Mouse (Mus musculus) limb, embryonic 12.5 days (tissue): ENCODE measurements around the gene Tpbgl. TPM values are rescaled to one million over a fixed set of nuclear protein-coding genes. Genes with fewer than 3 reads are reported as not detected.

Experiments
- ATAC-seq: fragments of 200-750 bp; cut with Nextera tagmentation; 2 replicates; pipeline ENCODE4 v1.8.0; 2017; ENCODE audit warnings: low read depth, moderate TSS enrichment; ENCODE audit not compliant: insufficient number of reproducible peaks, insufficient read depth, low FRiP score, low TSS enrichment
- H3K27ac ChIP-seq: fragments of 300-500 bp; sonication (generic); 2 replicates; pipeline ENCODE4 v1.5.1; 2016; ENCODE audit warnings: mild to moderate bottlenecking, moderate library complexity
- H3K27me3 ChIP-seq: fragments of 300-500 bp; sonication (generic); 2 replicates; pipeline ENCODE4 v1.6.1; 2016; ENCODE audit warnings: mild to moderate bottlenecking, moderate library complexity
- H3K36me3 ChIP-seq: fragments of 300-500 bp; sonication (generic); 2 replicates; pipeline ENCODE4 v1.6.1; 2016; ENCODE audit warnings: mild to moderate bottlenecking, moderate library complexity
- H3K4me1 ChIP-seq: fragments of 300-500 bp; sonication (generic); replicated peaks from 2 replicates; pipeline ENCODE4 v1.6.1; 2016
- H3K4me2 ChIP-seq: fragments of 300-500 bp; sonication (generic); 2 replicates; pipeline ENCODE4 v1.6.1; 2016; ENCODE audit warnings: mild to moderate bottlenecking, moderate library complexity
- H3K4me3 ChIP-seq: fragments of 300-500 bp; sonication (generic); replicated peaks from 2 replicates; pipeline ENCODE4 v1.5.1; 2016; ENCODE audit warnings: mild to moderate bottlenecking
- H3K9ac ChIP-seq: fragments of 300-500 bp; sonication (generic); replicated peaks from 2 replicates; pipeline ENCODE4 v1.6.1; 2016; ENCODE audit warnings: mild to moderate bottlenecking, moderate library complexity
- H3K9me3 ChIP-seq: fragments of 300-500 bp; sonication (generic); 2 replicates; pipeline ENCODE4 v1.6.1; 2016; ENCODE audit warnings: mild to moderate bottlenecking, moderate library complexity
- WGBS: fragments of 180-500 bp; shearing (Covaris S2); methylation state at CpG from one replicate; pipeline ENCODE4 v1.1.7; 2016; 5-methylcytosine and 5-hydroxymethylcytosine counted together
- polyA plus RNA-seq: library from polyadenylated mRNA; unstranded; fragments of >200 nt; fragmentation: Nextera tagmentation; extraction: Ambion mirVana; gene quantifications from 2 replicates; pipeline ENCODE4 v1.2.1, GENCODE M21; 2016

Gene Tpbgl
- polyA plus RNA-seq, 1 experiment from 2014 or later, result 0.14 TPM

DNA sequence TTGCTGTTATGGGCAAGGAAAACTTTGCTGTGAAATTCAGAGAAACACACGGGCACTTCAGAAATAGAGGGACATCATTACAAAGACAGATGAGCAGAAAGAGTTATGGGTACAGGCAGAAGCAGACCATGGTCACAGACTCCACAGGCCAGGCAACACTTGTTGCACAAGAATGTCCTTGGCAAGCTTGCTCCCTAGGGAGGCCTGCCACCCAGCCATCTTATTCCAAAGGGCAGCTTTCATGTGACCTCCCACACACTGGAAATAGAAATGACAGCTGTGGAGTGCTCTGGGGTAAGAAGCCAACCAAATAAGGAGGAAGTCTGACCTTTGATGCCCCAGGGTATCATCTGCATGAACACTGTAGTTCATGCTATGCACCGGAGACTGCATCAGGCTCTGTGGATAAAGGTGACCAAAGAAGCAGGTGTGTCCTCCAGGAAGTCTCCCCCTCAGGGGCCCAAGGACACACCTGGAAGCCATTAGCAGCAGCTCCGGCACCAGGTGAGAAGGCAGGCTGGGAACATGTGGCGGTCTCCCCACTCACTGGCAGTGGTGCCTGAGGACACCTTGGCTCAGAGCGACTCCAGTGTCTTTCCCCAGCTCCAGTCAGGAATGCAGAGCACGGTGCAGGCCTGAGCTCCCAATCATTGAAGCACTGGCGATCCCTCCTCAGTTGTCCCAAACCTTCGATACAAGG, 7.2 kb upstream of the Tpbgl start:
- Histone ChIP-seq H3K9me3 (no peaks in the 10 kb centered on the region), H3K9ac (no peak overlapping the region), H3K4me2 (no peak overlapping the region), H3K27me3 (peaks cover 37% of the 10 kb centered on the region), H3K4me3 (no peak overlapping the region), H3K36me3 (no peaks in the 10 kb centered on the region), H3K27ac (no peak overlapping the region), H3K4me1 (no peaks in the 10 kb centered on the region)
- ATAC-seq, result no peak
- WGBS, result 59% methylated on average over 8 of the region's 8 CpGs

DNA sequence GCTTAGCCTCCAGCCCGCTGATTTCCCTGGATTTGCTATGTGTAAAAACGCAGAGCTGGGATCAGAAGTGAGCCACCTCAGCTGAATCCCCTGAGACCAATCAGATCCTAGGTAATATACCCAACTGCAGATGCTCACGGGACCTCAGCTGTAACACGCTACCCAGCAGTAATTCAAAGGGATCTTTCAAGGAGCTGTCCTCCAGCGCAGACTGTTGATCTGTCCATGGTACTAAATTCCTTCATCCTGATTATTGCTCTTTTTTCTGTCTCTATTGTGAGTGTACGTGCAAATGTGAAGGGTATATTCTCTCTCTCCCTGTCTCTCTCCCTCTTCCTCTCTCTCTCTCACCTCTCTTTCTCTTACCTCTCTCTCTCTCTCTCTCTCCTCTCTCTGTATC, 5.4 kb upstream of the Tpbgl start:
- no peak overlapping the region for H3K9ac ChIP-seq
- H3K27ac ChIP-seq, result no peak overlapping the region
- H3K4me1 ChIP-seq, result no peaks in the 10 kb centered on the region
- no peak overlapping the region for H3K4me3 ChIP-seq
- no peak for ATAC-seq
- peaks cover 52% of the 10 kb centered on the region for H3K27me3 ChIP-seq
- no peak overlapping the region for H3K4me2 ChIP-seq
- H3K36me3 ChIP-seq, result no peaks in the 10 kb centered on the region
- 15% methylated on average over 6 of the region's 6 CpGs for WGBS
- no peaks in the 10 kb centered on the region for H3K9me3 ChIP-seq

DNA sequence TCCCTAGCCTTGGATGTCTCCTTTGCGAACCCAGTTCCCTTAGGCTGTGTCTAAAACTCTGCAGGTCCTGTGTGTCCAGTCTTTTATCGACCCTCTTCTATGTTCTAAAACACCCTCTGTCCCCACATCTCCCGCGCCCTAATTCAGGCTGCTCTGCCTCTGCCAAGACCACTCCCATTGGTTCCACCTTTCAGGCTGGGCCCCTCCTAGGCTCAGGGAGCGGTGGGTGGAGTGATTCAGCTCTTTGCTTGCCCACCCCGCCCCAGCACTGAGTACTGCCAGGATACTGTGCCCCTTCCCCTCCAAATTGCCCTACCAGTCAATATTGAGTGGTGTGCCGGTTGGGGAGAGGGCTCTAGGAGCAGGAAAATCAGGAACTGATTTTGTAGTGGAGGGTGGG, 463 bp upstream of the Tpbgl start:
- WGBS, result 5% methylated on average over 7 of the region's 7 CpGs
- Histone ChIP-seq H3K4me1 (peaks cover 17% of the 10 kb centered on the region), H3K4me2 (peak overlapping the region; percentile 96), H3K27me3 (peaks cover 95% of the 10 kb centered on the region), H3K9ac (no peak overlapping the region), H3K27ac (no peak overlapping the region), H3K36me3 (no peaks in the 10 kb centered on the region), H3K4me3 (peak overlapping the region; percentile 54), H3K9me3 (no peaks in the 10 kb centered on the region)
- no peak for ATAC-seq

DNA sequence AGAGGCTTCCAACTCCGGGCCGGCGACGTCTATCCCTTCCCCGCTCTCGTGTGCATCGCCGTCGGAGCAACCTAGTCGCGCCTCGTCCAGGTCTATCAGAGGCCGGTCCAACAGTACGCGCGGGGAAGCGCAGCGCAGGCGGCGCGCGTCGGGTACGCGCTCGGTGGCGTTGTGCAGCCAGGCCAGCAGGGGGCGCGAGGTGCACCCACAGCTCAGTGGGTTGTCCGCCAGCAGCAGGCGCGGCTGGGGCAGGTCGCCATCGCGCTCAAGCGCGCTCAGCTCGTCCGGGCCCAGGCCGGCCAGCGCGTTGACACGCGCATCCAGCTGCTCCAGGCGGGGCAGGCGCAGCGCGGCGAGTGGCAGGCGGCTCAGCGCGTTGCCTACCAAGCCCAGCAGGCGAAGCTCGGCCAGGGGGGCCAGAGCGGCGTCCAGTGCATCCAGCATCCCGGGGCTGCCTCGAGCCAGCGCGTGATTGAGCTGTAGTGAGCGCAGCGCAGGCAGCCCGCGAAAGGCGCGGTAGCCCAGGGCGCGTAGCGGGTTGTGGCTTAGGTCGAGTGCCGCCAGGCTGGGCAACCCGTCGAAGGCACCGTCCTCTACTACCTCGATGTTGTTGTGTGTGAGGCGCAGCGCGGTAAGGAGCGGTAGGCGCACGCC, 1.1 kb downstream of the Tpbgl start:
- peaks cover 17% of the 10 kb centered on the region for H3K4me1 ChIP-seq
- peak overlapping the region; percentile 53; the same call in 1 of the 2 replicates for H3K9ac ChIP-seq
- H3K9me3 ChIP-seq, result no peaks in the 10 kb centered on the region
- no peak overlapping the region for H3K27ac ChIP-seq
- H3K4me3 ChIP-seq, result peak overlapping the region; percentile 54
- H3K4me2 ChIP-seq, result peak overlapping the region; percentile 96
- WGBS, result under 1% methylated on average over 79 of the region's 81 CpGs
- no peaks in the 10 kb centered on the region for H3K36me3 ChIP-seq
- ATAC-seq, result peak; percentile 77
- peaks cover 96% of the 10 kb centered on the region for H3K27me3 ChIP-seq

DNA sequence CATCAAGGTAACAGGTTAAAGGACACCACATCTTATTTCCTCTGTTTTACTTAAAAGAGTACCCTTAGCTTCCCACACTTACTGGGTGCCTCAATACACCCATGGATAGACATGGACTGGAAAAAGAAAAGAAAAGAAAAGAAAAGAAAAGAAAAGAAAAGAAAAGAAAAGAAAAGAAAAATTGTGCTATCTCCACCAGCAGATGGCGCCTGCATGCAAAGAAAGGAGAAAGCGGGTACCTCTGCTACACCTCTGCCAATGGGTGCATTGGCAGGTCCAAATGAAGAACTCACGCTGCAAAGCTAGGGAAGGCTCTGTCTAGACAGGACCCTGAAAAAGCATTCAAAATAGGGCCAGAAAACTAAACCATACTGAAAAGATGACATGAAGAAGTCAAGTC, 8.0 kb downstream of the Tpbgl start:
- Histone ChIP-seq H3K9me3 (no peaks in the 10 kb centered on the region), H3K27me3 (peaks cover 35% of the 10 kb centered on the region), H3K4me1 (no peaks in the 10 kb centered on the region), H3K4me3 (no peak overlapping the region), H3K36me3 (no peaks in the 10 kb centered on the region), H3K9ac (no peak overlapping the region), H3K4me2 (no peak overlapping the region), H3K27ac (no peak overlapping the region)
- no peak for ATAC-seq
- WGBS, result 11% methylated on average over 3 of the region's 3 CpGs

DNA sequence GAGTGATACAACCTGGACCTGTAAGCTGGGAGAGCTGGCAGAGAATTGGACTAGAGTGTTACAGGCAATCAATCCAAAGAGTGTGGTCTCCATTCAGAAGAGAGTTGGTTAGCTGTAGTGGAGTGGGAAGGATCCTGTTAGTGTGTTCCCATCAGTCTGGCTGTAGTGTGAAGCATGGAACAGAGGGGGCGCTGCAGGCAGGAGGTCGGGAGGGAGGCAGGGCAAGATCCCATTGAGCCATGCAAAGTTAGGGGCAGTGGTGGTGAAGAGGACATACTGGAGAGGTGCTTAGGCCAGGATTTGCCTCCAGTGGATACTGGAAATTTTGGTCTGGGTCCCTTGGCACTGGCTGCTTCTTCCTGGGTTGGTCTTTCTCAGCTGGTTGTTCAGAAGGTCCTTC, 8.6 kb downstream of the Tpbgl start:
- H3K4me1 ChIP-seq, result no peaks in the 10 kb centered on the region
- H3K4me2 ChIP-seq, result no peak overlapping the region
- H3K9me3 ChIP-seq, result no peaks in the 10 kb centered on the region
- no peak overlapping the region for H3K9ac ChIP-seq
- 60% methylated on average over 2 of the region's 2 CpGs for WGBS
- H3K4me3 ChIP-seq, result no peak overlapping the region
- H3K27me3 ChIP-seq, result peaks cover 29% of the 10 kb centered on the region
- H3K36me3 ChIP-seq, result no peaks in the 10 kb centered on the region
- H3K27ac ChIP-seq, result no peak overlapping the region
- ATAC-seq, result no peak

DNA sequence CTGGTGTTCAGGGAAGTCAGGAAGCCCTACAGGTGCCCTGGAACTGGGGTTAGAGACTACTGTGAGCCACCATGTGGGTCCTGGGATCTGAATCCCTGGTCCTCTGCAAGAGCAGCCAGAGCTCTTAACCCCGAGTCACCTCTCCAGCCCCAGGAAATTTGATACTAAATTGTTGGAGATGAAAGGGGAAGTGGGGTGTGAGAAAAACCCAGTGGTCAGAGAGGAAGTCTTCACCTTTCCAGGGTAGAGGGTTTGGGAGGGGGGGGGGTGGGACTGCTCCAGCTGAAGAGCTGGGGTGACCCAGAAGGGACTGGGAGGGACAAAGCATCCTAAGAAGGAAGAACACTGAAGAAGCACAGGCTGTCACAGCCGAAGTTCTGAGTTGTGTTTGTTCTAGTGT, 19.3 kb downstream of the Tpbgl start:
- ATAC-seq, result no peak
- 47% methylated on average over 2 of the region's 2 CpGs for WGBS
- peaks cover 16% of the 10 kb centered on the region; the same call in 1 of the 2 replicates for H3K36me3 ChIP-seq
- no peak overlapping the region for H3K4me3 ChIP-seq
- H3K27me3 ChIP-seq, result no peaks in the 10 kb centered on the region
- no peak overlapping the region for H3K4me2 ChIP-seq
- no peak overlapping the region for H3K9ac ChIP-seq
- H3K9me3 ChIP-seq, result no peaks in the 10 kb centered on the region
- no peaks in the 10 kb centered on the region for H3K4me1 ChIP-seq
- H3K27ac ChIP-seq, result no peak overlapping the region

DNA sequence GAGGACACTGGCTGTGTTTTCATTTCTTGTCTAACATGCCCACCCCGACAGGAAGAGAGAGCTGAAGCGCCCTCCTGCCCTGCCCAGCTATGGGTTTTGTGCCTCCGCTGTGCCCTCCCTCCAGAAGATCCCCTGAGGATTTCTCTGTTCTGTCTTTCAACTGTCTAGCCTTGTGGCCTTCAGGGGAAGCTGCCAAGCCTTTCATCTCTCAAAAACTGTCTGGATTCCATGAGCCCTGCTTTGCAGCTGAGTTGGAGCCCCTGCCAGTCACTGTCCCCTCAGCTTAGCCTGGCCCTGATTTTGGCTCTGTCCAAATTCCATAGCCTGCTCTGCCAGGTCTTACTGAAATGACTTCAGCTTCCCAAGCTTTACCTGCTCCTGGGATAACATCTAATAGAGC, 20.1 kb downstream of the Tpbgl start:
- ATAC-seq, result no peak
- Histone ChIP-seq H3K27ac (no peak overlapping the region), H3K9ac (no peak overlapping the region), H3K9me3 (no peaks in the 10 kb centered on the region), H3K36me3 (peaks cover 23% of the 10 kb centered on the region; the same call in 1 of the 2 replicates), H3K4me2 (no peak overlapping the region), H3K27me3 (no peaks in the 10 kb centered on the region), H3K4me1 (no peaks in the 10 kb centered on the region), H3K4me3 (no peak overlapping the region)
- WGBS, result 83% methylated on average over 3 of the region's 3 CpGs

DNA sequence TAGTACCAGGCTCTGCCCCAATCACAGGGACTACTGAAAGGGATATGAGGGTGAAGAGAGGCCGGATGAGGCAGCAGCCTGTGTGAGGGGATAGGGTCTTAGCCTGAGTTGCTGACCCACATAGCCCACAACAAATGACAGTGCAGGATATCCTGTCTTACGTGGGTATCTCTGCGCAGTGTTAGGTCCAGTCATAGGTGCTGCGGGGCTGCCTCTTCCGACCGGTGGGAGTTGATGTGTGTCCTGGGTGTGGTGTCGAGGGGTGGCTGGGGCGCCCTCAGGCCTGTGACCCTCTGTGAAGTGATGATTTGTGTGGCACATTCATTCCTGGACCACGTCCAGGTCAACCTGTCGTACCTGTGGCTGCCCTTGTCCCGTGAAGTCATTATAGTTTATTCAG, 20.6 kb downstream of the Tpbgl start:
- H3K4me3 ChIP-seq, result no peak overlapping the region
- H3K27ac ChIP-seq, result no peak overlapping the region
- H3K4me2 ChIP-seq, result no peak overlapping the region
- no peaks in the 10 kb centered on the region for H3K9me3 ChIP-seq
- H3K27me3 ChIP-seq, result no peaks in the 10 kb centered on the region
- ATAC-seq, result no peak
- peaks cover 28% of the 10 kb centered on the region; the same call in 1 of the 2 replicates for H3K36me3 ChIP-seq
- no peak overlapping the region for H3K9ac ChIP-seq
- H3K4me1 ChIP-seq, result no peaks in the 10 kb centered on the region
- 90% methylated on average over 11 of the region's 11 CpGs for WGBS

DNA sequence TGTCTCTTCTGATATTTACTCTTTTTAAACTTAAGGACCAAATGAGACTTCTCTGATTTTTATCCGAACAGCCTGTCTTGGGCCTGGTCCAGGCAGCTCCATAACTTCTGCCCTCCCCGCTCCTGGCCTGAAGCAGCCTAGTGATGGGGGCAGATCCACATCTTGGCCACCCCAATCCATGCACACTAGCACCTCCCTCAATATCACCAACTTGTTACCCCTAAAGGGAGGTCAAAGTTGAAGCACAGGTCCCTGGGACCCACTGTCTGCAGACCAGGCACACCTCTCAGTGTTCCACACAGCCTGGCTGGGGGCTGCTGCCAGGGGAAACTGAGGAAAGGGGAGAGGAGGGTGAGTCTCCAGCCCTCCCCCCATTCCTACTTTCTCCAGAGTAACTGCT, 21.8 kb downstream of the Tpbgl start:
- Histone ChIP-seq H3K4me1 (no peaks in the 10 kb centered on the region), H3K27ac (no peak overlapping the region), H3K36me3 (peaks cover 39% of the 10 kb centered on the region; the same call in 1 of the 2 replicates), H3K9ac (no peak overlapping the region), H3K9me3 (no peaks in the 10 kb centered on the region), H3K4me3 (no peak overlapping the region), H3K27me3 (no peaks in the 10 kb centered on the region), H3K4me2 (no peak overlapping the region)
- ATAC-seq, result no peak
- WGBS, result 85% methylated on average over 2 of the region's 2 CpGs

DNA sequence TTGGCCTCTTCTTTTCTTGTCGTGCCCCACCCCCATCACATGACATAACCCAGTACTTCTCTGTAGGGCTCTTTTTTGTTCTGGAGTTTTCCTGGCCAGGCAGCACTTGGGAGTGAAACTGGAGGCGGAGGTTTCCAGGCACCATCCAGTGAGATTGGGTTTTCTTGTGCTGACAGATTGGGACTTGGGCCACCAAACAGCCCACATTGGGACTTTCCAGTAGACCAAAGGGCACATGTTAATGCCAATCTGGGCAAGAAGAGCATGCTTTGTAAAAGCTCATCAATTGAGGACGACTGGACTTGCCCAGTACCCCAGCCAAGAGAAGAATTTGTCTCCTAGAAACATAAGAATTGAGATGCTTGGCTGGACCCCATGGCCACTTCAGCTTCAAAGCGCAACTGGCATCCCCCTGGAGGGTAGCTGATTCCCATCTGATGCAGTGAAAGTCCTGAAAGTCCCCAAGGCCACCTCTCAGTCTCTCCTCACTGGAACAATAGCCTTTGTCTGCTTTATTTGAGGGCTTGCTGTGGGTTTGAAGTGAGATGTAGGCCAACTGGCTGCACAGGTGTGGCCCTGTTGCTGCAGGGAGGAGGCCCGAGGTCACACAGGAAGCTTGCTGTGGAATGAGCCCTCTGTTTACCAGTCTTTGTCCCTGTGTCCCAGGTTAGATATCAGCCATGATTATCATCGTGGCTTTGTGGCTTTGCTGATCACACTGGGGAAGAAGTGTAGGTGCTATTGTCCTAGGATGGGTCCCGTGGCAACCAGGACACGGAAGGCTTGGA, 22.8 kb downstream of the Tpbgl start:
- Histone ChIP-seq H3K4me2 (no peak overlapping the region), H3K27me3 (no peaks in the 10 kb centered on the region), H3K4me3 (no peak overlapping the region), H3K9ac (no peak overlapping the region), H3K36me3 (peaks cover 46% of the 10 kb centered on the region; the same call in 1 of the 2 replicates), H3K27ac (no peak overlapping the region), H3K9me3 (no peaks in the 10 kb centered on the region), H3K4me1 (no peaks in the 10 kb centered on the region)
- WGBS, result 84% methylated on average over 8 of the region's 8 CpGs
- ATAC-seq, result no peak
